Mouse (Mus musculus) left cerebral cortex, adult 8-10 months (tissue): Measurements from ENCODE around the gene Clhc1. TPM values are rescaled to one million over a fixed set of nuclear protein-coding genes. Genes with fewer than 3 reads are reported as not detected.
"Not testable (repeated sequence)": the region's sequence is repeated elsewhere in the genome, so short reads cannot be mapped to it uniquely, and the experiment has no call there.

ENCODE experiments used
- DNase-seq, 2 experiments: peaks; one replicate each; pipeline ENCODE4 v3.0.0; 2022; ENCODE audit warnings: low spot score in 2 of 2
- total RNA-seq, 4 experiments: library from RNA; stranded (reverse); gene quantifications; 2 replicates each; pipeline ENCODE4 v1.2.4; 2022

The Clhc1 gene
- total RNA-seq: under 1 TPM in 2 of 4 experiments, not detected in 2; 0.44 to 0.65 TPM

DNA sequence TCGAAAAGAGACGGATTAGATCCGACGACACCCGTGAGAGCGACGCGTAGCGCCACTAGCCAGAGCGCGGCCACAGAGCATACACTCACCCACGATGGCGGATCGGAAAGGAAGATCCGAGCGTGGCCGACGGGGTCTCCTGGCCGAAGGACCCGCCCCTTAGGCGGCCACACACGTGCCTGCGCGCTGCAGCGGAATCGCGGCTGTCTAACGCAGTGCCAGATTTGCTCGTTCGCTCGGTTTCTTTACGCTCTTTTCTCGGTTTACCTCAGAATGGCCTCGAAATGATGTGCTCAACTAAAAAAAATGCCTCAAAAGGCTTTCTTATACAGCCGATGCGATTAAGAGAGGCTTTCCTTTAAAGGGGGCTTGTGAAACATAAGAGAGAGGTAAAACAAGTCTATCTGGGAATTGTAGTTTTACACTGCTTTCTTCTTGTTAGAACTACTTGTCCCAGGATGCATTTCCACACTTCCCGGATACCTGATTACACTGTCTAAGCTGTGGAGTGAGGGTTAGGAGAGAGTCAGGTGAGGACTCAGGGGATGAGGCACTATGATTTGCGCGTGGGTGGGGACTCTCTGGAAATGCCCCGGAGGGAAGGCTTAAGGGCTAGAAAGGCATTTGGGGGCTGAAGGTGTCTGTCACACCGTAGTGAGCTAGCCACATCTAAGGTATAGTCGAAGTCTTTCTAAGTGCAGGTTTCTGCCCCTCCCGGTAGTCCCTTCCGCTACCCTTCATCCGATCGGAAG, at the start of gene Clhc1, which contains the start of gene Rps27a:
Gene Clhc1, plus strand, starts transcription at position 199 of the 752 bp plus-strand sequence.
Gene Rps27a, minus strand, starts transcription at position 358 of the 752 bp plus-strand sequence.
- DNase-seq: peak; percentile 87 to 91

DNA sequence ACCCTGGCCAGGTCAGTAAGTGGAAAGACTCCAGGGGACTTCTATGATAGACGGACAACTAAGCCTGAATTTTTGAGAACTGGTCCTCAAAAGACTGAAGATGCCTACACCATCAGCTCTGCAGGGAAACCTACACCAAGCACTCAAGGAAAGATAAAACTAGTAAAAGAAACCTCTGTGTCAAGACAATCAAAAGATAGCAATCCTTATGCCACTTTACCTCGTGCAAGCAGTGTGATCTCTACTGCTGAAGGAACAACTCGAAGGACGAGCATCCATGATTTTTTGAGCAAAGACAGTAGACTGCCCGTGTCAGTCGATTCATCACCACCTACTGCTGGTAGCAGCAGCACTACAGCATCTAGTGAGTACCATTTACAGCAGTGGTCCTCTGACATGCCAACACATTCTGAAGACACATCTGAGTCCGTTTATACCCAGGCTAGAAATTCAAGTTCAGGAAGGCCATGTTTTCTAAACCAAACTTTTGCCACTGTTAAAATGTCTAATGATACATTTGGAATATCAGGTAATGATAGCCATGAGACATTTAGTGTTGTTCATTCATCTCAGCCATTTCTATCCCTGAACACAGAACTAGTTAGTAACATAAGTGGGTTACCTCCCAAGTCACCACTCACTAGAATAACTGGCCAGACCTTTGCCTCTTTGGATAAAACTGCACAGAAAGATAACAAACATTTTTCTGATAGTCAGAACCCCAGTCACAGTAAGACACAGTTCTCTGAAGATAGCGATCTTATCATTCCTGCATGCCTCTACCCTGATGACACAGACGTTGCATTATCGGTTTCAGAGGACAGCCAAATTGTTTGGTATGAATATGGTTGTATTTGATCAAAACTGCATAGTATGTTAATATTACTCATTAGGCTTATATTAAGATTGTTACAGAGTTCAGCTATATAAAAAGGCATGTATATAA, 43.5 kb upstream of the Clhc1 start:
- no peak for DNase-seq

DNA sequence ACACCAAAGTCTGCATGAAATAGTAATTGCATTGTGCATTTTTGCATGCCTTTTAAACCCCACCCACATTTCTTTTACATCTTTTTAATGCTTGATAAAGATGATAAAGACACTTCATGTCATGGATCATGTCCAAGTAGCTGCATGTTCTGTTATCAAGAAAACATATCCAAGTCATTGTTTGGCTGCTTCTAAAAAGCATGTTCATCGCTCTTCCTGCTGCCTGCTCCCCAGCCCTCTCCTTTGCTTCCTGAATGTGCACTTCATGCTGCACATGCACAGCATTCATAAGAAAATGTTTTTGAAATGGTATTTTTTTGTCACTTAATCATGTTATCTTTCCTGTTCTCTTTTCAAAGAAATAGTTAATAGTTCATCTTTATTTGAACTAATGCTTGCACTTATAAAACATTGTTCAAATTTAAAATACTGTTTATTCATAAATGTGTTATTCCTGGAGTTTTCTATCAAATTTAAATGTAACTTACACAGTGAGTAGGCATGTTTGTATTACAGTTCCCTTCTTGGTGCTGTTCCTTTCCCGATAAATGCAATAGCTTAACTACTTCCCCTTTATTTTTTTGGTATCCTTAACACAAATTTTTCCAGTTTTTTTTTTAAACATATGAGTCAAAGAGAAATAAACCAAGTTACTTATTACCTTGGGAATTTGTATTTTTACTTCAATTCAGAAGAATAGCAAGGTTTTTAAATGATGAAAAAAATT, 42.7 kb upstream of the Clhc1 start:
- DNase-seq: no peak

DNA sequence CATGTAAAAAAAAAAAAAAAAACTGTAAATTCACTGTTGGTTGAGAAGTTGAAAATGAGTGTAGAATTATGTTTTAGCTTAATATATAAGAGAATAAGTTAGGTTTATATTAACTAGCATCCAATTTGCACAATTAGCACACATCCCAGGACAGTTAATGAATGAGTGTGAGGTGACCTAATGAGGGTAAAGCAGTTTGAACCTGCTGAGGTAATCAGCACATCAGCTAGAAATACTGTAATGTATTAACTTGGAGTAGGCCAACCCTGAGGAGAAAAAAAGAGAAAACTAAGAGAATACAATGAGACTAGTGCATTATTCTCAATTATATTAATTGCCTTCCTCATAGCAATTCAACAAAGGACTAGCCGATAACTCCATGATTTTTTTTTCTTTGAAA, 38.3 kb upstream of the Clhc1 start:
- no peak for DNase-seq

DNA sequence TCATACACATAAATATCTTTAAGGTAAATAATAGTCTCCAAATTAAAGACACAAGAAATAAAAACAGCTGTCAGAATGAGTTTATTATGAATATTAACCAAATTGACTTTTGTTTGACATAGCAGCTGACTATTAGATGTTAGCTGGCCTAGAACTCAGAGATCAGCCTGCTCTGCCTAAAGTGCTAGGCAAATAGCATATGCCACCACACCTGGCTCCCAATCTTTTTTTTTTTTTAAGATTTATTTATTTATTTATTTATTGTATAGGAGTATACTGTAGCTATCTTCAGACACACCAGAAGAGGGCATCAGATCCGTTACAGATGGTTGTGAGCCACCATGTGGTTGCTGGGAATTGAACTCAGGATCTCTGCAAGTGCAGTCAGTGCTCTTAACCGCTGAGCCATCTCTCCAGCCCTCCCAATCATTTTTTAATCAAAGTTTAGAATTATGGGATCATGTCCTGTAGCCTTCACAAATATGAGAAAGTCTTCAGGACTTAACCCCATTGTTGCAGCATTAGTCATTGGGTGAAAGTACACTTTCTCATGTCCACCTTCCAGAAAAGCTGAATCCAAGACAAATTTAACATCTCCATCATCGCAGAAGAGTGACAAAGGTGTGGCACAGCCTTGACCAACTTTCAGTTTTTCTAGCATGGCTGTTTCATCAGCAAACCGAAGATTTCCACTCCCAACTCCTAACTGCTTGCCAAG, 34.8 kb upstream of the Clhc1 start:
- DNase-seq: no peak

DNA sequence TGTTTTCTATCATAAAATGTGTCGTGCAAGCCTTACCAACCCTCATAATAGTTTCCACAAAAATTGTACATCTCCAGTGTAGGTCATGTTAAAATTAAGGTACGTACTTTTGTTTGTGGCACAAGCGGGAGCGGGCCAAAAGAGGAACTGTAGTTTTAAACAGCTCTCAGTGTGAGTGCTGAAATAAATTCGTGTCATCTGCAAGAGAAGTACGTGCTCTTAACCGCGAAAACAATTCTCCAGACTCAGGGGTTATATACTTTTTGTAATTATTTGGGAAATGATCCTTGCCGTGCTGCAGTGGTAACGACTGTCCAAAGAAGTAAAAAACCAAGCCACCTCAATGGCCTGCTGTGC, 33.4 kb upstream of the Clhc1 start:
- DNase-seq: no peak

DNA sequence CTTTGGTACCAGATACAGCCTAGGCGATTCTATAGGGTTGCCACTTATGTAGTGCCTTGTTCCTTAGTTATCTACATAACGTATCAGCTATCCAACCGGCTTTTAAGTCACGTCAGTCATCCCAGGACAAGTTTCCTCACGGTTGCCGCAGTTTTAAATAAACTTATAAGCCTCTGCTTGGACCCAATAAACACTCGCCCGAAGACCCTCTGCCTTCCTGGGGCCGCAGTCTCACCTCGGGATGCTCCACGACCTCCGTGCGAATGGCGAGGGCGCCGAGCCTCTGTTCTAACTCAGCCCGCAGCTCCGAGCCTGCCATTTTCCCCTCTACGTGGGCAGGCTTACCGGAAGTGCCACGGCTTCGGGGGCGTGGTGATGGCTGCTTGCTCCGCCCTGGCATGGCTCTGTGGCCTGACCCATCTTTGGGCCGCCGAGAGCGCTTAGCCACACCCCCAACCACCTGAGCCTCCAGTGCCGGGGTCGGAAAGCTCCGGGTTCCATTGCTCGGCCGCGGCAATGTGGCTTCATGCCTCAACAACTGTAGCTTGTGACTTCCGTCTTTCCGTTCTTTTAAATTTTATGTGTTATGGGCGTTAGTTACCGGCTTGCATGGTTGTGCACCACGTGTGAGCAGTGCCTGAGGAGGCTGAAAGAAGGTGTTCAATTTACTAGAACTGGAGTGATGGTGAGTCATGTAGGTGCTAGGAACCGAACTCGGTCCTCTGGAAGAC, 32.9 kb upstream of the Clhc1 start, which contains the start of gene Prorsd1:
Gene Prorsd1, minus strand, starts transcription at position 352 of the 731 bp plus-strand sequence.
- DNase-seq: peak; percentile 38 to 65

DNA sequence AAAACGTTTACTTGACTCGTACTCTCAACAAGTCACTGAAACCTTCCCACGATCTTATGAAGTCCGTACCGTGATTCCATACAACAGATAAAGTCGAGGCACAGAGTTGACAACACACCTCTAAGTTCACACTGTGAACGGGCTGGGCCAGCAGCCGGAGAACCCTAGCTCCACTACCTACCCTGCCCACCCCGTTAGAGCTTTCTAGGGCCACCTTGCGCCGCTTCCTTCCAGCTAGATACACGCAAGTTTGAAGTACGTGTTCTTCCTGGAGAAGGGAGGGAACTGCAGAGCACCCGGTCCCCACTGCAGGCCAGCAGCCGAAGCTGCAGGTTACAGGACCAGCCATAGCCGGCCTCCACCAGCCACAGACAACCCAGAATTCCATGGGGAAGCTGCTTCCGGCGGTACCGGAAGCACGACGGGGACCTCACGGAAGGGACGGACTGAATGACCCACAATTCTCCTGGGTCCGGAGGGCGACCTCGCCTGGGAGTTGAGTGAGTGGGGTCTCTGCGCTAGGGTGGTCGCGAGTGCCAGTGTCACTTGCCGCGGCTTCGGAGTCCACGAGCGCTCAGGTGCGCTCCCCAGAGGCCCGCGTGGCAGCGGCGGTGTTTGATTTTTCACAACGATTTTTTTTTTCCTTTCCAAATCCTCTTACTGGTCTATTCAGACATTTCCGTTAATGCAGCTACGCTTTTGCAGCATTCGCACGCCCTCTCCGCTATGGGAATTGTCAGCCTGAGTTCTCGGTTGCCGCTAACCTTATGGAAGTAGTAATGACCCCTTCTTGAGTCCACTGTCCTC, 21.6 kb upstream of the Clhc1 start, which contains the start of gene Mtif2:
Gene Mtif2, plus strand, starts transcription at position 421 of the 807 bp plus-strand sequence.
- peak; percentile 65 to 69 for DNase-seq

DNA sequence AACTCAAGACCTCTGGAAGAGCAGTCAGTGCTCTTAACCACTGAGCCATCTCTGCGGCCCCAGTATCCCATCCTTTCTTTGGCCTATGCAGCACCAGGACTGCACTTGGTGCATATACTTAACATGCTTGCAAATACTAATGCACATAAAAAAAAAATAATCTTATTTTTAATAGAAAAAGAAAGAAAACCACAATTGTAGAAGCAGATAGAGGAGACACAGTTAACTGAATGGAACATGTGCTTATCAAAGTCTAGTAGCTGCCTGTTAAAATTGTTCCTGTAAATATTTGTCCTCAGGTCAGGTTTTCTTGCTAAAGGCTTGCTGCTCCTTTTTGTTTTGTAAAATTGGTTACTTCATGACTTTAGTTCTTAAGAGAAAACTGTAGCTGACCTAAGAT, 9.5 kb upstream of the Clhc1 start:
- no peak for DNase-seq

DNA sequence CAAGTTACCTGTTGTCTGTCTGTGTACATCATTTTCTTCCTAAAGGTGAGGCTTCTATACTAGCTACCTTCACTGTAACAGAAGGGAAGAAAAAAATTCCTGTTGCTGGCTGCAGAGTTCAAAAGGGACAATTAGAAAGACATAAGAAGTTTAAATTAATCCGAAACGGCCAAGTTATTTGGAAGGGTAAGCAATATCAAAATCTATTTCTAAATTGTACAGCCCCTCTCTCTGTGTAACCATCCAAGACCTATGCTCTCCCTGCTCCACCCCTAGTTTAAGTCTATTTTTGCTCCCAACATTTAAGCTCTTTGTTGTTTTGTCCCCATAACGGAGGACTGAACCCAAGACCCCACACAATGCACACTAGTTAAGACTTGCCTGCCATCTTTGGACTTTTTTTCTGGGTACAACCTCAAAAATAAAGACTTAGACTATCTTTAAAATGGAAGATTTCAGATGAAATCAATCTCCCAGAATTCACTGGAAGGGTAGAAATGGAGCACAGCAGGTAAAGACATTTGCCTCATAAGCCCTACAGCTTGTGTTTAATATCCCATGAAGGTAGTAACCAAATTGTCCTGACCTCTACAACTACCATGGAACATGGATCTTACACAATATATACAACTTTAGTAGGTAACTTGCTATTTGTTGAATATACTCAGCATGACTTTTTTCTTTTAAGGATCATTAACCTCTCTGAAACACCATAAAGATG, 3.4 kb upstream of the Clhc1 start:
- no peak for DNase-seq

DNA sequence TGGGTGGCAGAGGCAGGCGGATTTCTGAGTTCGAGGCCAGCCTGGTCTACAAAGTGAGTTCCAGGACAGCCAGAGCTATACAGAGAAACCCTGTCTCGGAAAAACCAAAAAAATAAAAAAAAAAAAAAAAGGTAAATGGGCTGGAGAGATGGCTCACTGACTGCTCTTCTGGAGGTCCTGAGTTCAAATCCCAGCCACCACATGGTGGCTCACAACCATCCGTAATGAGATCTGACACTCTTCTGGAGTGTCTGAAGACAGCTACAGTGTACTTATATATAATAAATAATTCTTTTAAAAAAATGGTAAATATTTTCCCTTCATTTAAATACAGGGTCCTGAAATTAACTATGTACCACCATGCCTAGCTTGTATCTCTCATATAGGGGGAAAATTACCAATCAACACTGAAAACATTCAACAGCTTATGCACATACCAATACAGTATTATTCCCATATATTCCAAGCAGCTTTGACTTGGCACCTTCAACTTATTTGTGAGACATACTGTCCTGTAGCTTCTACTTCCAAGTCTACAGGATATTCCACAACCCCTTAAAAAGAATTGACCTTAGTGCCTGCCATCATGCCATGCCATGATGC, 2.5 kb upstream of the Clhc1 start:
- DNase-seq: not testable (repeated sequence)

DNA sequence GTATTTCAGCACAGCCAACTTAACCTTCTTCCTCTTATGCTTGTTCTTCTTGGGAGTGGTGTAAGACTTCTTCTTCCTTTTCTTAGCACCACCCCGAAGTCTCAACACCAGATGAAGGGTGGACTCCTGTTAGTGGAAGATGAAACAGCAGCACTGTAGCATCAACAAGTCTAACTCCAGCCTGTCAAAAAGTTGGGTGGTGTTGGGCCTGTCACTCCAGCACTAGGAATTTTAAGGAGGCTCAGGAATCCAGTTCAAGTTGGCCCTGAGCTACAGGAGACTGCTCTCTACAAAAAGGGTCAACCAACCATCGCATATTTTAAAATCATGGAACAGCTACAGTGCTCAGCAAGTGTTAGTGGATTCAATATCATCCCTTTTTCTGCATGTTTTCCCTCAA, 1.5 kb upstream of the Clhc1 start:
- DNase-seq: not testable (repeated sequence)

DNA sequence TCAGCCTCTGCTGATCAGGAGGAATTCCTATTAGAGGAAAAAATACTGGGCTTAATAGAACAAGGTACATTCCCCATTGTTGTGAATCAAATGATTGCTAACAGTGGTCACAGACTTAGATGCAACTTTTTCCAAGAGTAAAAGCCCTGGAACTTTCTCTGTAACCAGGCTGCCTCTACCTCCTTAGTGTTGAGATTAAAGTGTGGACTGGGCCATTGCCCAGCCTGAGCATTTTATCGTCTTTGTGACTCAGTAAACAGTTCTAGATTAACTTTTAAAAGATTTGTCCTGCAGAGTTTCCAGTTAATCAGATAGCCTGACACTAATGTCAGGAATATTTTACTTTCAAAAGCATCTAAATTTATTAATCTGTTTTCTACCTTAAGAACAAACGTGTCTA, 988 bp upstream of the Clhc1 start:
- DNase-seq: no peak

DNA sequence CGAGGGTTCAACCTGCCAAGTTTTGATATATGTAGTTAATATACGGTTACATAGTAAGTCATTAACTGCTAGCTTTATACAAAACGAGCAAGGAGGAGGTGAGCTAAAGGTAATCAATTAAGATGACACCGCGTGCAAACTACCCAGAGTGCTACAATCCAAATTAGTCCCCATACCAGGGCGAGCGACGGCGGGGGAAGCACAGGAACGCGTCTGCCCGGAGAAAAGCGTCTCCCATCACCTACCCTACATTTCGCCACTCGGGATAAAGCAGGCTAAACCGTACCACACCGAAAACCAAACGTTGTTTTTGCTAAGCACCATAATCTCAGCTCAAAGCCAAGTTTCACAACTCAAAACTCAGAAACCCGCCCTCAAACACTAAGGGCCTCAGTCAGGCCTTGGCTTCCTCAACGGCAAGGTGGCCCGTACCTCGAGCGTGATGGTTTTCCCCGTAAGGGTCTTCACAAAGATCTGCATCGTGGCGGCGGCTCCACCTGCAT, 450 bp upstream of the Clhc1 start:
- no peak for DNase-seq

DNA sequence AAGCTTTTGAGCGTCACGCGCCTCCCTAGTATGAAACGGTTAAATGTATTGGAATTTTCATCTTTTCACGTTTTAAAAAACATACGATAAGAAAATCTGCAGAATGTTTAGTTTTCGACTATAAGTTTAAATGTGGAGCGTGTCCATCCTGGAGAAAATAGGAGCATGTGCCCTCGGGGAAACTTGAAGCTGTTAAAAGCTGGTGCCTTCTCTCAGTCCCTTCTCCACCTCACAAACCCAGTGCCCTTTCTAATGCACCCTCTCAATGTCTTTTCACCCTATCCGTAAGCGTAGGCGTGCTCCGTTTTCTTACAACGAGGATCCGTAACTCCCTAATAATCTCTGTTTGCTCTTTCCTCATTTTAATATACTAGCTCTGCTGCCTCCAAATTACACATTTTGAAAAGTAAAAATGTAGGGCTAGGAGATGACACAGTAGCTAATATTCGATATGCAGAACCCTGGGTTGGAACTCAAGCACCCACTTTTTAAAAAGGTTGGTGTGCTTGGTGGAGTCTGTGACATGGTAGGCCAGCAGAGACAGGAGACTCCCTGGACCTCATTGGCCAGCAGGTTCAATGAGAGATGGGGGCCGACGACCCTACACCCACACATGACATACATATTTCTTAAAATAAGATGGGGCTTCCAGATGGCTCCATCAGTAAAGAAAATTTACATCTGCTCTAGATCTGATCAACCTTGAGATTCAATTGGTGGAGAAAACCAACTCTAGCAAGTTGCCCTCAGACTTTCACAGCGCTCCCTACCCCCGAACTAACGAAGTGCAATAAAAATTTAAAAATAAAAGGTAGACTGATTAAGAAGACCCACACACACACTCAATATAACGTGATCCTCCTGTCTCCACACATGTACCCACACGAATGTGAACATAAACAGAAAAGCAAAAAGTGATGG, 1.0 kb downstream of the Clhc1 start:
- DNase-seq: no peak

DNA sequence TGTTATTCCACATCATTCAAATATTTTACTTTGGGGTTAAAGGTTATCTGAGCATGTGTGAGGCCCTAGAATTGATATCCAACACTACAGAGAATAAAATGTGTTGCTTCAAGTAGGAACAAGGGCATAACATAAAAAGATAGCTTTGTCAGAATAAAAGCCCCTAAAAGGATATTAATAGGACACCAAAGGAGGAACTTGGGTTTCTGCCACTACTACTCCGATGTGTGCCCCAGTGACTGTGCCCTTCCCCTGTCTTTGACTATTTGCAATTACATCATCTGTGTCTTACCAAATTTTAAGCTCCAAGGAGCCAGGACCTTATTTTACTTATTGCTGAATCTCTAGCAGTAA, 1.7 kb downstream of the Clhc1 start:
- no peak for DNase-seq

DNA sequence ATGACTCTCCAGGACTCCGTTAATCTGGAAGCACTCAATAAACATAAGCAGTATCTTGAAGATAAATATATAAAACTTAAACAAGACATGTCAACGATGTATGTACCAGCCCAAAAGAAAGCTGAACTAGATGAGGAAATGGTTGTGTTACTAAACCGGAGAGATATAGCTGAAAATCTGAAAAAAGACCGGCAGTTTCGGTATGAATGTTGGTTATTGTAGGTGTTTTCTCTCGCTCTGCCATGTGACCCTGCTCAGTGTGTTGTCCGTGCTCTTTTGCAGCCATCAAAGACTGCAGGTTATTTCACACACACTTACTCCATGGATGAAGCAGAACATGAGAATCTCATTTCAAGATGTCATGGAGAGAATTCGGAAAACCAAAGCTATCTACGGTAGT, 12.7 kb downstream of the Clhc1 start:
- no peak for DNase-seq
